Mouse (Mus musculus) T-cell, adult 66 days (primary cell): Measurements from ENCODE around the gene Lrch1. TPM values are rescaled to one million over a fixed set of nuclear protein-coding genes. Genes with fewer than 3 reads are reported as not detected.

Source experiments
- total RNA-seq, 2 experiments: library from RNA; stranded (reverse); gene quantifications; 3 replicates in 1 of 2; 4 replicates in 1 of 2; pipeline ENCODE4 v1.2.4; 2023

The Lrch1 gene
- 10 to 100 TPM; 58.0 to 69.4 TPM for total RNA-seq

DNA sequence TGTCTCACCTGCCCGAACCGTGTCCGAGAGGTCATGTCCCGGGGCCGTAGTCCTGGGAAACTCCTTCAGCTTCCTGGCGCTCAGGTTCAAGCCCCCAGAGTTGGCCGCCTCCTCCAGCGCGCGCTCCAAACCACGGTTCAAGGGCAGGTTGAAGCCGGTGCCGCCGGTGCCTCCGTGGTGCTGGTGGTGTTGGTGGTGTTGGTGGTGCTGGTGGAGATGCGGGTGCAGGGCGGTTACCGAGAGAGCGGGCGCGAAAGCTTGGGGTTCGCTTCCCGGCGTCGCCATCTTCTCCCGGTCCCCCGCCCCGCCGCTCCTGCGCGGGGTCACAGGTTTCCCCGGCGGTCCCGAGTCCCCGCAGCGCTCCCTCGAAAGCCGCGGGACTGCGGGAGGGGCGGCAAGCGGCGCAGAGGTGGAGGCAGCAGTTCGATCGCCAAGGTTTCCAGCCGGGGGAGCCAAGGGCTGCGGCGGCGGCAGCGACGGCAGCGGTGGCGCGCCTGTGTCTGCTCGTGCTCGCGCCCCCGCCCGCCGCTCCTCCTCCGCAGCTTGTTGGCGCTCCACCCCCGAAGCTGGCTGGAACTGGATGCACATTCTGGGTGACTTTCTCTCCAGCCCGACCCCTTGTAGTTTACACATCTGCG, at the start of gene Lrch1:
TSS of gene Lrch1 (minus strand) at position 501 of the 638 bp plus-strand sequence.

DNA sequence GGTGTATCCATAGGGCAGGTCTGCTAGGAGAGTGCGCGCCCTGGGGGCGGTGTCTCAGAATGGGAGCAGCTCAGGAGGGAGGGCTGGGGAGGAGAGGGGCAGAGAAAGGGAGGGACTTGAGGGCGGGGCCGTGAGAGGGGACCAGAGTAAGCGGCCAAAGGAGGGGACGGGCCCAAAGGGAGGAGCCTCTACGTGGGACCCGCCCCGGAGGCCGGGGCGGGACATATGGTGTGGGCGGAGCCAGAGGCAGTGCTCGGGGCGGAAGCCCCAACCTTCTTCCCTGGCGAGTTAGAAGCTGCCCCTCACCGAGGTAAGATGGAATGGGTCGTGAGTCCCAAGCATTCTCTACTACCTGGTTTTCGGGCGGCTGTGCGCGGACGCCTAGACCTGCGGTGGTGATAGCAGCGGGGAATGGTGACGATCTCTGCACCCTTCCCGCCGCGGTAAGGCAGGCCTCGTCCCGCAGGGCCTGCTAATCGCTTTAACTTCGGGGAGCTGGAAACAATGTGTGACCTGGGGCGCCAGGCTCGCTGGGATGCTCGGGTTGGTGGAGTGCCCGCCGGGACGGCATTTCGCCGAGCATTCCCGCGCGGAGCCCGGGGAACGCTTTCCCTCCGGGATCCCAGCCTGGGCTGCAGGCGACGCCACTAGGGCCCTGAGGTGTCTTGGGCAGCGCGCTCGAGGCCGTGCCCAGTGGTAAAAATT, 215.4 kb downstream of the Lrch1 start, which contains the start of gene Esd:
TSS of gene Esd (plus strand) at position 219 of the 705 bp plus-strand sequence.

Other genes with a start within 250 kb of the Lrch1 start
- 10 to 100 TPM; 79.2 to 79.4 TPM for gene Esd, start 215.6 kb downstream of the Lrch1 start, total RNA-seq
- 1 to 10 TPM in 1 of 2 experiments, under 1 TPM in 1; 0.59 to 1.9 TPM for gene Rubcnl, start 68.2 kb upstream of the Lrch1 start, total RNA-seq
- gene Lrrc63, start 183.0 kb upstream of the Lrch1 start, total RNA-seq: not detected
- gene Lcp1, start 183.2 kb upstream of the Lrch1 start, total RNA-seq: 100 to 1,000 TPM; 516 to 547 TPM